Mouse (Mus musculus): Measurements from ENCODE around the gene Actr2. TPM values are rescaled to one million over a fixed set of nuclear protein-coding genes. Genes with fewer than 3 reads are reported as not detected.
A peak's percentile ranks its signal among the peaks of the same experiment; 100 is the strongest.
"Not testable (repeated sequence)": the region's sequence is repeated elsewhere in the genome, so short reads cannot be mapped to it uniquely, and the experiment has no call there.

Actr2 gene
- polyA plus RNA-seq (2015; fragmentation: Nextera tagmentation; extraction: Ambion mirVana): 47.5 and 54.7 TPM in 2 replicates

GRCm38 (mm10) chr11:20112741-20113480 lies at the start of gene Actr2:
Actr2 (minus strand) TSS chr11:20112913.
- Histone ChIP-seq H3K27ac (replicated peaks) (peak within 1 kb of the TSS; percentile 97), H3K4me1 (replicated peaks) (peaks cover 42% of the 10 kb centered on the region), H3K9me3 (replicated peaks) (no peaks in the 10 kb centered on the region), H3K9ac (peak within 1 kb of the TSS; percentile 90), H3K4me2 (peak within 1 kb of the TSS; percentile 86), H3K27me3 (no peaks in the 10 kb centered on the region), H3K36me3 (replicated peaks) (peaks cover 7% of the 10 kb centered on the region; the same call in 1 of the 2 replicates), H3K4me3 (replicated peaks) (peak within 1 kb of the TSS; percentile 87)
- WGBS (ENCODE audit: insufficient replicate concordance): under 1% methylated on average over 57 of the region's 57 CpGs
- ATAC-seq (ENCODE audit: insufficient read depth): peak; percentile 97

DNA sequence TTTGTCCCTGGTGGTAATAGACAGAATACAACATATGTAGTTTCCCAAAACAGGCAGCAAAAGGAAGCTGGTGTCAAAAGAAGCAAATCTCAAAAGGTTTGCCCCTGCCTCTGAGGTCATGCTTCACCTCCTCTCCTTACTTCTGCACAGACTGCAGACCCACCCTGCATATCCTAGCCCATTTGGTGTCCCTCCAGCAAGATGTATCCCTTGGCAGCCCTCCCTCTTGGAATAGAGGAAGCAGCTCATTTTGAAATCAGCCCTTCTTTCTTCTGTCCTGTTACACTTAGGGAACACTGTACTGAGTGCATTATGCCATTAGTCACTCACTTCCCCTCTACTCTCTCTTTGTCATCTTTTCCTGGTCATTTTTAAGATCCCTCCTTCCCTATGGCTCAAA lies 46.2 kb upstream of the Actr2 start:
- ATAC-seq (ENCODE audit: insufficient read depth): no peak
- H3K9ac ChIP-seq: no peak overlapping the region
- H3K9me3 ChIP-seq (replicated peaks): no peaks in the 10 kb centered on the region
- no peak overlapping the region for H3K4me2 ChIP-seq
- no peak overlapping the region for H3K4me3 ChIP-seq (replicated peaks)
- H3K36me3 ChIP-seq (replicated peaks): no peaks in the 10 kb centered on the region
- no peaks in the 10 kb centered on the region for H3K27me3 ChIP-seq
- no peak overlapping the region for H3K27ac ChIP-seq (replicated peaks)
- no peaks in the 10 kb centered on the region for H3K4me1 ChIP-seq (replicated peaks)

- WGBS (ENCODE audit: insufficient replicate concordance): 63% methylated on average over 5 of the region's 5 CpGs
- H3K4me1 ChIP-seq (replicated peaks); H3K27me3 ChIP-seq; H3K9me3 ChIP-seq (replicated peaks); H3K9ac ChIP-seq; H3K4me3 ChIP-seq (replicated peaks); ATAC-seq (ENCODE audit: insufficient read depth); H3K4me2 ChIP-seq; H3K36me3 ChIP-seq (replicated peaks); H3K27ac ChIP-seq (replicated peaks): not testable (repeated sequence)
These were observed 40.8 kb upstream of the Actr2 start for GRCm38 (mm10) chr11:20153542-20153941.

GRCm38 (mm10) chr11:20152107-20152901 lies 39.6 kb upstream of the Actr2 start:
- Histone ChIP-seq H3K9ac (no peak overlapping the region), H3K27ac (replicated peaks) (no peak overlapping the region), H3K4me1 (replicated peaks) (no peaks in the 10 kb centered on the region), H3K27me3 (no peaks in the 10 kb centered on the region), H3K4me2 (no peak overlapping the region), H3K36me3 (replicated peaks) (no peaks in the 10 kb centered on the region), H3K4me3 (replicated peaks) (no peak overlapping the region), H3K9me3 (replicated peaks) (no peaks in the 10 kb centered on the region)
- no peak for ATAC-seq (ENCODE audit: insufficient read depth)
- 59% methylated on average over 4 of the region's 4 CpGs for WGBS (ENCODE audit: insufficient replicate concordance)

GRCm38 (mm10) chr11:20151290-20151689 lies 38.6 kb upstream of the Actr2 start:
- H3K36me3 ChIP-seq (replicated peaks): no peaks in the 10 kb centered on the region
- H3K27ac ChIP-seq (replicated peaks): no peak overlapping the region
- ATAC-seq (ENCODE audit: insufficient read depth): no peak
- H3K4me3 ChIP-seq (replicated peaks): no peak overlapping the region
- H3K9me3 ChIP-seq (replicated peaks): no peaks in the 10 kb centered on the region
- no peaks in the 10 kb centered on the region for H3K4me1 ChIP-seq (replicated peaks)
- no peak overlapping the region for H3K4me2 ChIP-seq
- no peak overlapping the region for H3K9ac ChIP-seq
- H3K27me3 ChIP-seq: no peaks in the 10 kb centered on the region
- 49% methylated on average over 5 of the region's 5 CpGs for WGBS (ENCODE audit: insufficient replicate concordance)

- H3K27ac ChIP-seq (replicated peaks): no peak overlapping the region
- H3K27me3 ChIP-seq: no peaks in the 10 kb centered on the region
- no peak for ATAC-seq (ENCODE audit: insufficient read depth)
- H3K4me2 ChIP-seq: no peak overlapping the region
- H3K9ac ChIP-seq: no peak overlapping the region
- no peaks in the 10 kb centered on the region for H3K9me3 ChIP-seq (replicated peaks)
- WGBS (ENCODE audit: insufficient replicate concordance): 71% methylated on average over 3 of the region's 3 CpGs
- no peaks in the 10 kb centered on the region for H3K4me1 ChIP-seq (replicated peaks)
- H3K4me3 ChIP-seq (replicated peaks): no peak overlapping the region
- H3K36me3 ChIP-seq (replicated peaks): no peaks in the 10 kb centered on the region
These were observed 37.2 kb upstream of the Actr2 start for GRCm38 (mm10) chr11:20149936-20150335.

DNA sequence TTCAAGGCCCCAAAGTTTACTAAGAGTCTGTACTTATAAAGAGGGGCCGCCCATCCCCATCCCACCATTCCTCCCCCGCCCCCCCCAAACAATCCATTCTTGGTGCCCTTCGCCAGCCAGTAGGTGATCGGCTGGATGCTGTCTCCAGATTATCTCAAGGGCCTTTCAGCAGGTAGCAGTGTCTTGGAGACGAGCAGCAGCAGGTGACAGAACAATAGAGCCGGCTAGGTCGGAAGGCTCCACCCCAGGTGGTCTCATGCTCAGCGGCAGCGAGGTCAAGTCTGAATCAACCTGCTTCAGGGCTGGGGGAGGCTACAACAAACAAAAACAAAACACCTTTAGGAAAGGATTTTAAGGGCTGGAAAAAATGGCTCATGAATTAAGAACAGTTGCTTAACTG lies 32.7 kb upstream of the Actr2 start:
- Histone ChIP-seq H3K27me3 (no peaks in the 10 kb centered on the region), H3K27ac (replicated peaks) (peak overlapping the region; percentile 54), H3K9ac (no peak overlapping the region), H3K4me3 (replicated peaks) (no peak overlapping the region), H3K4me2 (no peak overlapping the region), H3K9me3 (replicated peaks) (no peaks in the 10 kb centered on the region), H3K36me3 (replicated peaks) (no peaks in the 10 kb centered on the region), H3K4me1 (replicated peaks) (no peaks in the 10 kb centered on the region)
- WGBS (ENCODE audit: insufficient replicate concordance): 58% methylated on average over 9 of the region's 9 CpGs
- no peak for ATAC-seq (ENCODE audit: insufficient read depth)

DNA sequence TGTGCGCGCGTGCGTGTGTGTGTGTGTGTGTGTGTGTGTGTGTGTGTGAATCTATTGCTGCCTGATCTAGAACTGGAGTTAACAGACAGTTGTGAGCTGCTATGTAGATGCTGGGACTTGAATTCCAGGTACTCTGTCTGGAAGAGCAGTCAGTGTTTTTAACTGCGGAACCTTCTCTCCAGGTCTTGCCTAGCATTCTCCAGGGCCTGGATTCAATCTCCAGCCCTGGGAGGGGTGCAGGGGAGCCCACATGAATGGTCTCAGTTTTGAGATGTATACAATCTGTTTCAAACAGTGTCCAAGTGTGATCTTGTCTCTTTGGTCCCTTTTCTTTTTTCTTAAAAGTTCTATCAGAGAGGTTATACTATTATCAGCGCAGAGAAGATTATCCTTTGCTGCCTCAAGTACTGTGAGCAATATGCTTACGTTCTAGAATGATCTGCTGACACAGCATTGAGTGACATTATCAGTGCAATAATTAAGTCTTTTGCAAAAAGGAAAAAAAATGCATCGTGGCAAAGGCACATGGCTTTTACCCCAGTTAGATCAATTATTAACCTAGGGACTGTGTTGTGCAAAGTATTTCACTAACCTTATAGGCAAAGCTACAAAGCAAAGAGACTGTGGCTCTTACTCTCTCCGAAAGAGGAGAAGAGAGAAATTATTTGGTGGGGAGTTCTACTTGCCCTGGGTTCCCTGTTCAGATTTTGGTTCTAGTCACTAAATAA lies 32.0 kb upstream of the Actr2 start:
- no peak; the same call in 1 of the 2 replicates for ATAC-seq (ENCODE audit: insufficient read depth)
- no peaks in the 10 kb centered on the region for H3K36me3 ChIP-seq (replicated peaks)
- H3K4me2 ChIP-seq: no peak overlapping the region
- H3K4me3 ChIP-seq (replicated peaks): no peak overlapping the region
- 67% methylated on average over 9 of the region's 9 CpGs for WGBS (ENCODE audit: insufficient replicate concordance)
- H3K4me1 ChIP-seq (replicated peaks): no peaks in the 10 kb centered on the region
- no peaks in the 10 kb centered on the region for H3K9me3 ChIP-seq (replicated peaks)
- H3K27me3 ChIP-seq: no peaks in the 10 kb centered on the region
- no peak overlapping the region for H3K9ac ChIP-seq
- peak overlapping the region; percentile 54 for H3K27ac ChIP-seq (replicated peaks)

DNA sequence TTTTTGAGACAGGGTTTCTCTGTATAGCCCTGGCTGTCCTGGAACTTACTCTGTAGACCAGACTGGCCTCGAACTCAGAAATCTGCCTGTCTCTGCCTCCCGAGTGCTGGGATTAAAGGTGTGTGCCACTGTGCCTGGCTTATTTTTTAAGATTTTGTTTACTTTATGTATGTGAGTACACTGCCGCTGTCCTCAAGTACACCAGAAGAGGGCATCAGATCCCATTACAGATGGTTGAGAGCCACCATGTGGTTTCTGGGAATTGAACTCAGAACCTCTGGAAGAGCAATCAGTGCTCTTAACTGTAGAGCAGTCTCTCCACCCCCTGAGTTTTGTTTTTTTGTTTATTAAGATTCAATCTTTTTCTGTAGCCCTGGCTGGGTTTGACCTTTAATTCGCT lies 31.0 kb upstream of the Actr2 start:
- 64% methylated on average over 4 of the region's 4 CpGs for WGBS (ENCODE audit: insufficient replicate concordance)
- H3K4me3 ChIP-seq (replicated peaks); H3K36me3 ChIP-seq (replicated peaks); H3K9me3 ChIP-seq (replicated peaks); H3K4me1 ChIP-seq (replicated peaks); ATAC-seq (ENCODE audit: insufficient read depth); H3K27ac ChIP-seq (replicated peaks); H3K9ac ChIP-seq; H3K27me3 ChIP-seq; H3K4me2 ChIP-seq: not testable (repeated sequence)

DNA sequence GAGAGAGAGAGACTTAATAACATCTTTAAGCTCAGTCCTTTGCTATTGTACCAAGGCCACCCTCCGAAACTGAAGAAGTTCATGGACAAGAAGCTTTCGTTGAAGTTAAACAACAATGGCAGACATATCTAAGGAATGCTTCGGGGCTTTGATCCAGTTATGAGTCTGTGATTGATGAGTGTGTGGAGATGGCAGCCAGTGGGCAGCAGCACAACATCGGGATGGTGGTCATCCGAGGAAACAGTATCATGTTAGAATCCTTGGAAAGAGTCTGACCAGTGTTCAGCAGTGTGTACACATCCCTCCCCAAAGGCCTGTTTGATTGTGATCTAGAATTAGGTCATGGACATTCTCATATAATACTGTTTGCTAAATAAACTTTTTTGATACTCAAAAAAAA lies 29.8 kb upstream of the Actr2 start:
- peaks cover 4% of the 10 kb centered on the region; the same call in 1 of the 2 replicates for H3K4me1 ChIP-seq (replicated peaks)
- H3K36me3 ChIP-seq (replicated peaks): no peaks in the 10 kb centered on the region
- no peaks in the 10 kb centered on the region for H3K27me3 ChIP-seq
- no peak for ATAC-seq (ENCODE audit: insufficient read depth)
- no peak overlapping the region for H3K9ac ChIP-seq
- H3K4me2 ChIP-seq: no peak overlapping the region
- H3K4me3 ChIP-seq (replicated peaks): no peak overlapping the region
- H3K9me3 ChIP-seq (replicated peaks): no peaks in the 10 kb centered on the region
- H3K27ac ChIP-seq (replicated peaks): no peak overlapping the region
- WGBS (ENCODE audit: insufficient replicate concordance): 74% methylated on average over 5 of the region's 5 CpGs

DNA sequence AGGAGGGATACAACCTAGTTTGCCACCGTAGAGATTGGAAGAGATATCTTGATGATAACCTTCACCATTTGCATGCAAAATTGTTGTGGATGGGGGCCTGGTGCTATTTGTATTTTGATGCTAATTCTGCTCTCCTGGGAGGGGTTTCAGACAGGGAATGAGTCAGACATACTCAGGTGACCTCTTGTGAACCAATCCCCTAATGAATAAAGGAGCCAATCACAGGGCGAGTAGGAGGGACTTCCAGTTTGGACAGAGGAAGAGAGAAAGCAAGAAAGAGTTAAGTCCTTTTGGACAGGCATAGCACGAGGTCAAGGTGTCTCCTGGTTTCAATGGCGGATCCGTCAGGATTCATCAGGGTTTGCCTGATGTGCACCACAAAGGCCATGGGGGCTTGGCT lies 27.6 kb upstream of the Actr2 start:
- ATAC-seq (ENCODE audit: insufficient read depth): no peak
- Histone ChIP-seq H3K27ac (replicated peaks) (no peak overlapping the region), H3K9me3 (replicated peaks) (no peaks in the 10 kb centered on the region), H3K27me3 (no peaks in the 10 kb centered on the region), H3K4me1 (replicated peaks) (peaks cover 4% of the 10 kb centered on the region; the same call in 1 of the 2 replicates), H3K4me3 (replicated peaks) (no peak overlapping the region), H3K9ac (no peak overlapping the region), H3K4me2 (no peak overlapping the region), H3K36me3 (replicated peaks) (no peaks in the 10 kb centered on the region)
- 76% methylated on average over 5 of the region's 5 CpGs for WGBS (ENCODE audit: insufficient replicate concordance)

Data from liver, embryonic 15.5 days (tissue).